Mouse (Mus musculus) brain, embryonic 14.5 days (tissue): ENCODE data around the gene Gsdma.

Source experiments
- CTCF ChIP-seq: fragments of 200-500 bp; IDR thresholded peaks from 2 replicates; pipeline ENCODE4 v1.5.1; 2012; ENCODE audit warnings: inconsistent platforms, mild to moderate bottlenecking, moderate library complexity, borderline replicate concordance; ENCODE audit not compliant: insufficient read depth, insufficient read length; ENCODE audit errors: extremely low read depth
- POLR2A ChIP-seq: fragments of 200-500 bp; IDR thresholded peaks from 2 replicates; pipeline ENCODE4 v1.6.1; 2012; ENCODE audit warnings: mild to moderate bottlenecking, inconsistent platforms, borderline replicate concordance; ENCODE audit not compliant: poor library complexity, insufficient read depth, insufficient read length, severe bottlenecking; ENCODE audit errors: extremely low read depth

- no peak for TF ChIP-seq POLR2A
- no peak for TF ChIP-seq CTCF
Observed at GRCm38 (mm10) chr11:98688009-98688408, 23.9 kb downstream of the Gsdma start.
